ENCODE assay signal across 11 mouse cellular contexts in genomic region chr17:83895321-83895770, GRCm38 (mm10). TPM values are rescaled to one million over a fixed set of nuclear protein-coding genes. Genes with fewer than 3 reads are reported as not detected.
DNase-seq lines count a peak whose midpoint lies in the region; ATAC-seq and TF ChIP-seq lines count a peak whose summit lies in the region.
"Had no signal": no experiment of that assay in that cellular context is flagged by ENCODE, and none has a peak within 500 bp of the region (broad histone marks: within the 10 kb centered on the region; RNA-seq: fewer than 3 reads in every experiment).

No protein-coding gene starts in this region.

- peak overlapping the region; percentile 61; the same call in 1 of the 2 replicates for H3K27ac ChIP-seq in kidney, postnatal 0 days
- H3K27ac ChIP-seq in kidney, adult 2 months (ENCODE audit: insufficient read depth, low read depth, low read length), result no peak overlapping the region
- peak overlapping the region; percentile 70 for H3K27ac ChIP-seq in embryonic facial prominence, embryonic 14.5 days (replicated peaks; ENCODE audit: low read depth, low read length)
- peak overlapping the region; percentile 83 for H3K27ac ChIP-seq in stomach, embryonic 14.5 days (ENCODE audit: low read length)
- no peak overlapping the region for H3K27ac ChIP-seq in midbrain, embryonic 13.5 days

- WGBS in kidney, postnatal 0 days, result 20% methylated on average over 8 of the region's 8 CpGs
- WGBS in kidney, adult 2 months, result 56% methylated on average over 8 of the region's 8 CpGs
- 26% methylated on average over 8 of the region's 8 CpGs for WGBS in embryonic facial prominence, embryonic 14.5 days
- WGBS in stomach, embryonic 14.5 days, result 37% methylated on average over 8 of the region's 8 CpGs
- WGBS in midbrain, embryonic 13.5 days, result 65% methylated on average over 8 of the region's 8 CpGs

- H3K9me3 ChIP-seq in kidney, postnatal 0 days (replicated peaks; ENCODE audit: low read length), result no peaks in the 10 kb centered on the region
- H3K9me3 ChIP-seq in embryonic facial prominence, embryonic 14.5 days (ENCODE audit: control insufficient read depth, low read length), result no peaks in the 10 kb centered on the region
- H3K9me3 ChIP-seq in stomach, embryonic 14.5 days (ENCODE audit: control insufficient read depth, low read depth, low read length), result no peaks in the 10 kb centered on the region
- H3K9me3 ChIP-seq in midbrain, embryonic 13.5 days, result no peaks in the 10 kb centered on the region

- no peak for TF ChIP-seq POLR2A in kidney, adult 2 months (IDR thresholded peaks at IDR 0.05; ENCODE audit: low read depth, low read length)

- DNase-seq in kidney, postnatal 0 days (ENCODE audit: low spot score), result peak; percentile 90
- no peak for DNase-seq in kidney, adult 2 months
- DNase-seq in embryonic facial prominence, embryonic 14.5 days (ENCODE audit: low spot score), result peak; percentile 71
- DNase-seq in heart, postnatal 4 days, result peak; percentile 70
- DNase-seq in cerebellum, adult 9-10 months, result no peak
- DNase-seq in ovary, postnatal 14 days (ENCODE audit: low spot score), result no peak
- DNase-seq: forebrain, postnatal 0 days; left cerebral cortex, postnatal 4 days had no signal

- no peak for TF ChIP-seq CTCF in kidney, postnatal 0 days (IDR thresholded peaks at IDR 0.05; ENCODE audit: low read depth)
- TF ChIP-seq CTCF in kidney, adult 2 months (conservative IDR thresholded peaks at IDR 0.05; ENCODE audit: insufficient read depth, insufficient read length, low read depth, low read length), result no peak

- H3K36me3 ChIP-seq in kidney, postnatal 0 days (ENCODE audit: insufficient read depth, low read length), result no peaks in the 10 kb centered on the region
- no peaks in the 10 kb centered on the region for H3K36me3 ChIP-seq in kidney, adult 2 months (ENCODE audit: control insufficient read depth, insufficient read depth, low read length)
- no peaks in the 10 kb centered on the region for H3K36me3 ChIP-seq in embryonic facial prominence, embryonic 14.5 days (ENCODE audit: control insufficient read depth, insufficient read depth, low read length)
- no peaks in the 10 kb centered on the region for H3K36me3 ChIP-seq in stomach, embryonic 14.5 days (ENCODE audit: control insufficient read depth, insufficient read depth, low read length)
- H3K36me3 ChIP-seq in midbrain, embryonic 13.5 days, result no peaks in the 10 kb centered on the region

- no peak overlapping the region for H3K9ac ChIP-seq in kidney, postnatal 0 days (ENCODE audit: low read depth, low read length)
- 0 out of 2 replicates have a peak overlapping the region, but pooled peaks have one; percentile 27 for H3K9ac ChIP-seq in embryonic facial prominence, embryonic 14.5 days (ENCODE audit: low read depth, low read length)
- H3K9ac ChIP-seq in stomach, embryonic 14.5 days (replicated peaks; ENCODE audit: low read depth, low read length), result no peak overlapping the region
- no peak overlapping the region for H3K9ac ChIP-seq in midbrain, embryonic 13.5 days (replicated peaks)
- H3K9ac ChIP-seq: forebrain, postnatal 0 days had no signal

- H3K4me3 ChIP-seq in kidney, postnatal 0 days (replicated peaks; ENCODE audit: low read depth, low read length), result no peak overlapping the region
- no peak overlapping the region for H3K4me3 ChIP-seq in kidney, adult 2 months (ENCODE audit: insufficient read depth, low read depth, low read length)
- no peak overlapping the region for H3K4me3 ChIP-seq in embryonic facial prominence, embryonic 14.5 days (ENCODE audit: low read depth, low read length)
- no peak overlapping the region for H3K4me3 ChIP-seq in stomach, embryonic 14.5 days (ENCODE audit: low read depth, low read length)
- H3K4me3 ChIP-seq in midbrain, embryonic 13.5 days (replicated peaks), result no peak overlapping the region

- H3K4me1 ChIP-seq in kidney, postnatal 0 days (replicated peaks; ENCODE audit: insufficient read depth, low read length), result peaks cover 10% of the 10 kb centered on the region
- no peaks in the 10 kb centered on the region for H3K4me1 ChIP-seq in kidney, adult 2 months (ENCODE audit: control insufficient read depth, insufficient read depth, low read length)
- peaks cover 33% of the 10 kb centered on the region for H3K4me1 ChIP-seq in embryonic facial prominence, embryonic 14.5 days (ENCODE audit: control insufficient read depth, insufficient read depth, low read length)
- peaks cover 34% of the 10 kb centered on the region for H3K4me1 ChIP-seq in stomach, embryonic 14.5 days (ENCODE audit: control insufficient read depth, insufficient read depth, low read length)
- no peaks in the 10 kb centered on the region for H3K4me1 ChIP-seq in midbrain, embryonic 13.5 days (replicated peaks)

- H3K4me2 ChIP-seq in kidney, postnatal 0 days (ENCODE audit: low read length), result no peak overlapping the region
- no peak overlapping the region for H3K4me2 ChIP-seq in embryonic facial prominence, embryonic 14.5 days (ENCODE audit: low read depth, low read length)
- H3K4me2 ChIP-seq in stomach, embryonic 14.5 days (replicated peaks; ENCODE audit: low read depth, low read length), result no peak overlapping the region
- no peak overlapping the region for H3K4me2 ChIP-seq in midbrain, embryonic 13.5 days (replicated peaks)

- no peaks in the 10 kb centered on the region for H3K27me3 ChIP-seq in kidney, postnatal 0 days (ENCODE audit: insufficient read depth, low read length)
- no peaks in the 10 kb centered on the region for H3K27me3 ChIP-seq in kidney, adult 2 months (replicated peaks; ENCODE audit: control insufficient read depth, insufficient read depth, low read length)
- H3K27me3 ChIP-seq in embryonic facial prominence, embryonic 14.5 days (replicated peaks; ENCODE audit: control insufficient read depth, insufficient read depth, low read length), result no peaks in the 10 kb centered on the region
- no peaks in the 10 kb centered on the region for H3K27me3 ChIP-seq in stomach, embryonic 14.5 days (ENCODE audit: control insufficient read depth, insufficient read depth, low read length)
- no peaks in the 10 kb centered on the region for H3K27me3 ChIP-seq in midbrain, embryonic 13.5 days

- ATAC-seq in kidney, postnatal 0 days (replicated peaks; ENCODE audit: low FRiP score, low read depth), result peak; percentile 86
- peak; percentile 51; the same call in 1 of the 2 replicates for ATAC-seq in embryonic facial prominence, embryonic 14.5 days (ENCODE audit: low read depth)
- ATAC-seq in stomach, embryonic 14.5 days (ENCODE audit: insufficient number of reproducible peaks, insufficient read depth, low FRiP score, low read depth), result no peak
- no peak for ATAC-seq in midbrain, embryonic 13.5 days
- ATAC-seq: forebrain, postnatal 0 days; midbrain, embryonic 16.5 days had no signal

RNA-seq across cellular contexts. Expression of gene Haao, which starts 47.6 kb away (rescaled TPM):
- 4.9 and 6.3 TPM in 2 replicates for polyA plus RNA-seq in kidney, postnatal 0 days (2015; fragmentation: Nextera tagmentation; extraction: Ambion mirVana)
- polyA plus RNA-seq in kidney, adult 2 months (2012; rRNA removed), result 201 and 213 TPM in 2 replicates
- 0.37 and 0.92 TPM in 2 replicates for polyA plus RNA-seq in embryonic facial prominence, embryonic 14.5 days (2014; fragmentation: Nextera tagmentation; extraction: Ambion mirVana)
- under 1 TPM in 1 of 2 experiments, not detected in 1; 0.36 TPM for total RNA-seq in heart, postnatal 4 days (2021)
- 0.27 and 1.1 TPM in 2 replicates for polyA plus RNA-seq in stomach, embryonic 14.5 days (2014; fragmentation: Nextera tagmentation; extraction: Ambion mirVana)
- polyA plus RNA-seq in midbrain, embryonic 13.5 days (2015; fragmentation: Nextera tagmentation; extraction: Ambion mirVana), result 0.31 TPM in 1 of 2 replicates, not detected in the other
- total RNA-seq: forebrain, postnatal 0 days had no signal
- polyA plus RNA-seq: forebrain, postnatal 0 days had no signal

Comparison
In these comparisons a context has a peak if more than half of its experiments do, and no peak if none do; other contexts are left out.
1. DNase-seq: peak in kidney, postnatal 0 days (single experiment), embryonic facial prominence, embryonic 14.5 days (single experiment) and heart, postnatal 4 days (single experiment); none in kidney, adult 2 months (single experiment), cerebellum, adult 9-10 months (single experiment) and ovary, postnatal 14 days (single experiment).
2. H3K27ac ChIP-seq: peak in kidney, postnatal 0 days (single experiment), embryonic facial prominence, embryonic 14.5 days (single experiment) and stomach, embryonic 14.5 days (single experiment); none in kidney, adult 2 months (single experiment) and midbrain, embryonic 13.5 days (single experiment).
3. RNA of gene Haao, which starts 47.6 kb away (polyA plus RNA-seq): 201 to 213 TPM in kidney, adult 2 months; 4.9 to 6.3 TPM in kidney, postnatal 0 days, 0.27 to 1.1 TPM in stomach, embryonic 14.5 days, 0.37 to 0.92 TPM in embryonic facial prominence, embryonic 14.5 days and 0.31 TPM in midbrain, embryonic 13.5 days; every median in the first group is over 10 times any median in the second.
4. ATAC-seq: peak in kidney, postnatal 0 days (single experiment) and embryonic facial prominence, embryonic 14.5 days (single experiment); none in stomach, embryonic 14.5 days (single experiment) and midbrain, embryonic 13.5 days (single experiment).